Mouse (Mus musculus) spleen, adult 18-20 months (tissue): ENCODE data around the gene Capn3.

ENCODE experiments used
- DNase-seq, 2 experiments: peaks; one replicate each; pipeline ENCODE4 v3.0.0; 2022; ENCODE audit warnings: mixed read lengths in 2 of 2

Gene Capn3

DNA sequence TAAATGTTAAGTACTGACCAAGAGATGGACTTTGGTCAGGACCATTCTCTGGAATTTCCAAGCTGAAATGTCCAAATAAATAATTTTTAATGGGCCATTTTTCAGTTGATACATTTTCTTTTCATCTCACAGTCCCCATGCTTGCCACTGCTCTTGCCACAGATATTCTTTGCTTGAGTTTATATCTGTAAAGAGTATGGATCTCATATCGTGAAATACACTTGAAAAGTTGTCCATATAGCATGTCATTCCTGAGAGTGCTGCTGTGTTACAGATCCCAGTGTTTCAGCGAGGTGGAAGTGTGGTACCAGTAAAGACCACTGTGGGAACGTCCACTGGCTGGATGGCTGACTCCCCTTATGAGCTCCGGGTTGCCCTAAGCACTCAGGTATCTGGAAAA lies at the start of gene Capn3:
Capn3 (plus strand) TSS at position 301 of the 400 bp plus-strand sequence.
- DNase-seq = no peak

DNA sequence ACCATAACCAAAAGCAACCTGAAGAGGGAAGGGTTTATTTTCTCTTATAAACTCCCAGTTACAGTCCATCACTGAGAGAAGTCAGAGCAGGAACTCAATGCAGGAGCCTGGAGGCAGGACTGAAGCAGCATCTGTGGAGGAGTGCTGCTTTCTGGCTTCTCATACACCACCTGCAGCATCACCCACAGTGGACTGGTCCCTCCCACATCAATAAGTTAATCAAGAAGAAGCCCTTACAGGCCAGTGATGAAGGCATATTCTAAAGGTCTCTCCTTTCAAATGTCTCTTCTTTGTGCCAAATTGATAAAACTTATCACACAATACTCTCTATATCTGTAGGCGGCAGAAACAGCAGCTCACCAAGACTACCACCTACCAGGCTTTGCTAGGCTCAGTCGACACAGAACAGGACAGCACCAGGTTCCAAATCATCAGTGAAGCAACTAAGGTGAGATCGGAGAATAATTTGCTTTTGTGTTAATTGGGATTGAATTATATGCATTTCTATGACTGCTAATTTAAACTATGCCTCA lies 44.7 kb upstream of the Capn3 start:
- no peak for DNase-seq

DNA sequence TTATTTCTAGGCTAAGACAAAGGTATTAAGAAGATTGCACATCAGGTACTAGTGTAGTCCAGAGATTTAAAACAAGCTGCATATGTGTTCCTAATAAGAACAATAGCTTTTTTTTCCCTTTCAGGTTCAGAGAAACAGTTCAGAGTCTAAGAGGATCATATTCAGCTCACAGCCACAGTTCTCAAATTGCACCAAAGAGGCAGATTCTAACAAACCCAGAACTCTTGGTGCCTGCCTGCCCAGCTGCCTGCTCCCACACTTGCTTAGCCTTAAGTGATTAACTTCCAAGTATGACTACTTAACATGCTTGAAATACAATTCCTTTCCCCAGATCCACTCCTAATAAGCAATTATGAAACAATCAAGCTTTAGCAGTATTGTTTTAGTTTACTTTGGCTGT lies 41.7 kb upstream of the Capn3 start:
- DNase-seq = no peak

DNA sequence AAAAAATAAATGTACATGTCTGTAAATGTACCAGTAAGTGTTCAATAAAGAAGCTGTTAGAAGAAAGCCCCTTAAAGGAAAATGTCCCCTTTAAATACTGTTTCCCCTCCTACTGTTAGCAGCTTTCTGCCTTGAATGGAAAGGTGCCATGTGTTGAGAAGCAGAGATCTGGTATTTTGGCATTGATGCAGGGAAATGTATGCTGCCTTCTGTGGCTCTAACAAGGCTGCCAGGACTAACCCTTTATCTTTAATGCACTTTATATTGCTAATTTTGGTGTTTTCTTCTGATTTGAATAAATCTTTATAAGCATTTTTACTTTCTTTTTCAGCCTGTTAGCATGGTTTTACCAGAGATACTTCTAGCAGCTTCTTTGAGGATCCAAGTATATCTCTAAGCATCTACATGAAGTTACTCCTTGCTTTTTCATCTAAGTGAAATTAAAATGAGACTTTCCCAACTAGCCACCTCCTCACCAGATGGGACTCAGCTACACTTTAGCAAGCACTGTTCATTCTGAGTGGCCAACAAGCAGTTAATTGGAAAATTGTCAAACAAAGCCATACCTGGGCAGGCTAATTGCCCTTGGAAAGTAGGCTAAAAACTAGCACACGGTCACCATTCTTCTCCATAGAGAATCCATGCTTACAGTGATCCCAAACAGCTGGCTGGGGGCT lies 40.9 kb upstream of the Capn3 start:
- no peak for DNase-seq

DNA sequence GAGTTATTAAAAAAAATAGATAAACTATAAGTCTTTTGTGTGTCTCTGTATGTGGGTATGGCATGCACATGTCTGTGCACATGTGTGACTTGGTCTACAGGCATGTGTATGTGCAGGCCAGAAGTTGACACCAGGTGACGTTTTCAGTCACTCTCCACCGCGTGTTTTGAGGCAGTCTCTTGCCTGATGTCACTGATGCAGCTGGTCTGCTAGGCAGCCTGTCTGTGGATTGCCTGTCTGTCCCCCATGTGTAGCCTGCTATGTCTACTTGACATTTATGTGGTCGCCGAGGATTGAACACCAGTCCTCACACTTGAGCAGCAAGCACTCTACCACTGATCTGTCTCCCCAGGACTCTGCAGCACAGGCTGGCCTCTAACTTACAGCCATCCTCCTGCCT lies 31.4 kb upstream of the Capn3 start:
- no peak for DNase-seq

DNA sequence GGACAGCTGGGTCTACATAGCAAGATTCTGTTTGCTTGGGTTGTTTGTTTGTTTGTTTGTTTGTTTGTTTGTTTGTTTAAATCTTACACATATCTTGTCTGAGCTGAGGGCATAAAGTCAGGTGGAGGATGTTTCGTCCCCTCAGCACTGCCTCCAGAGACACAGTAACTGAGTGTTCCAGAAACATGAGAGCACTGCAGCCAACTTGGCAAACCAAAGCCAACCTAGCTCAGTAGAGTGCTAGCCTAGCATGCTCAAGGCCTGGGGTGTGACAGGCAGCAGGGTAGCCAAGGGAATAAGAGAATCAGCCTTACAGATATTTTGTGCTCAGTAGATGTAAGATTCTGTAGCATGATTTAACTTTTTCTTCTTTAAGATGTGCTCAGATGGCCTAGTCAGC lies 11.3 kb upstream of the Capn3 start:
- DNase-seq = no peak

DNA sequence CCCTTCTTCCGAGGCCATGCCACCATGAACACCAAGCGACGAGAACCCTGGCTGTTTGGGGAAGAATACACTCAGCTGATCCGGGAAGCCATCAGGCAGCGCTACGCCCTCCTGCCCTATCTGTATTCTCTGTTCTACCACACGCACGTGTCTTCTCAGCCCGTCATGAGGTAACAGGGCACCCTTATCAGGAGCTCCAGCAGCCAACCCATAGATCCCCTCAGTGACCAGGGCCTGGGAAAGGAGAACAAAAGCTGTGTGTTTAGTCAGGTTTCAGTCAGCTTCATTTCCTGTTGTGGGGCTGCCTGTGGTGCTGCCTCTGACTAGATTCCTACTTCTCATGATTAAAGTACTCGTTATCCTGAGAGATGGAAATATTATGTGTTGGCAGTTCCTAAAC lies 9.4 kb upstream of the Capn3 start:
- DNase-seq = no peak

DNA sequence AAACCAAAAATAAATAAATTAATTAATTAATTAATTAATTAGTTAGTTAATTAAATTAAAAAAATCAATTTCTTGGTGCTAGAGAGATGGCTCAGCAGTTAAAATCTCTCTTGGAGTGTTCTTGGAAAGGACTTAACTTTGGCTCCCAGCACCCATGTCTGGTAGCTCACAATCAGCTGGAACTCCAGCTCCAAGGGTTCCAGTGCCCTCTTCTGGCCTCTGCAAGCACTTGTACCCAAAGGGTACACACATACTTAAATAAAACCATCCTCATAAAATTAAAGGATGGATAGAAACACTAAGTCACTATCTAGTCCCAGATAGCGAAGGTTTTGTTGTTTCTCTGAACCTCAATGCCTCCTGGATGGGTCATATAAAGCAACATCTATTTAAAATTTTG lies 8.5 kb upstream of the Capn3 start:
- DNase-seq = no peak

DNA sequence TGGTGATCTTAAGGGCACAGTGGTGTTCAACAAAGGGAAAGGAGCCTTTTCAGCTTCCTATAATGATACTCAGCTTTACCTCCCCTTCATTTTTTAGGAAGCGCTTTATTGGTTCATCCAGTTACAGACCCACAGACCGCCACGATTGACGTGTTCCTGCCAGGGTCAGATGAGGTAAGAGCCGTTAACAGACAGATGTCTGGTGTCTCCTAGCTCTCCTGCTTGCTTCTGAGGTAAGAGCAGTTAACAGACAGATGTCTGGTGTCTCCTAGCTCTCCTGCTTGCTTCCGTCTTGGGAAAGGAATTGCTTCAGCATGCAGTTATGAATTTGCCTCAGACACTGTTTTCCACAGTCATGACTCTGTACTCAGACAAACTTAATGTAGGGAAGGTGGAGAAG lies 5.1 kb upstream of the Capn3 start:
- no peak for DNase-seq

DNA sequence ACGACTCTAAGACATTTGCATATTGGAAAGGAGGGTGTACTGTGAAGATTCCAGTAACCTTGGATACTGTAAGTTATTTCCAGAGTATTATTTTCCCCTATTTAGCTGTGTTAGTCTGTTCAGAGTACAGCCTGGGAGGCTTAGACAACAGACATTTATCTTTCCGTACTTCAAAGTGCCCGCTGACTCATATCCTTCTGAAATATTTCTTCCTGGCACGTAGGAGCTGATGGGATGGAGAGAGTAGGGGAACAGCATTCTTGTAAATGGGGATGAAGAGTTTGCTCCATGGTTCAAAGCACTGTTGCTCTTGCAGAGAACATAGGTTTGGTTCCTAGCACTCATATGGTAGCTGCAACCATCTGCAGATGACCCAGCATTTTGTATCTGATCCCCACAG lies 3.2 kb upstream of the Capn3 start:
- no peak for DNase-seq

DNA sequence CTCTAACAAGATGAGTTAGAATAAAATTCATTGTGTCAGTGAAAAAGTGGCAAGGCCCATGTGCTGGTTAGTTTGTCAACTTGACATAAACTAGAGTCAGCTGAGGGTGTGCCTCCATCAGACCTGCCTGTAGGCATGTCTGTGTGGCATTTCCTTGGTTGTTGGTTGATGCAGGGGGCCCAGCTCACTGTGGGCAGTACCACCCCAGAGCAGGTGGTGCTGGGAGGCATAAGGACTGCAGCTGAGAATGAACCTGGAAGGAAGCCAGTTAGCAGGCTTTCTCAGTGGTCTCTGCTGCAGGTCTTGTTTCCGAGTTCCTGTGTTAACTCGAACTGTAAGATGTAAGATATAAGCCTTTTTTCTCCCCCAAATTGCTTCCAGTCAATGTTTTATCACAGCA lies 832 bp upstream of the Capn3 start:
- DNase-seq = no peak

DNA sequence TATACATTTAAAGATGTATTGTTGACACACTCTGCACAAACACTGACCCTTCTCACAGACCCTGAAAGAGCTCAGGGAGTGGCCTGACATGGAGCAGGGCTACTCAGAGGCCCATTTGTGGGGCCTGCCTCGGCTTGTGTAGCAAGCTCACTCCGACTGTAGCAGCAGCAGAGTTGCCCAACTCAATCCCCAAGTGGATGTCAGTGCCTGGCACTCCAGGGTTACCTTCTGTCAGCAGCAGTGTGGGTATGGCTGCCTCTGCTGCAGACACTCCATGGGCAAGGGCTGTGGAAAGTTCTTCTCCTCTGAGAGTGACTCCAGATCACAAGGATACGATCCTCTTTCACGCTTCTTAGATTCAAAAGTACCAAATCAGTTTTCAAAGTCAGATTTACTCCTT lies 4.4 kb downstream of the Capn3 start:
- DNase-seq = no peak

DNA sequence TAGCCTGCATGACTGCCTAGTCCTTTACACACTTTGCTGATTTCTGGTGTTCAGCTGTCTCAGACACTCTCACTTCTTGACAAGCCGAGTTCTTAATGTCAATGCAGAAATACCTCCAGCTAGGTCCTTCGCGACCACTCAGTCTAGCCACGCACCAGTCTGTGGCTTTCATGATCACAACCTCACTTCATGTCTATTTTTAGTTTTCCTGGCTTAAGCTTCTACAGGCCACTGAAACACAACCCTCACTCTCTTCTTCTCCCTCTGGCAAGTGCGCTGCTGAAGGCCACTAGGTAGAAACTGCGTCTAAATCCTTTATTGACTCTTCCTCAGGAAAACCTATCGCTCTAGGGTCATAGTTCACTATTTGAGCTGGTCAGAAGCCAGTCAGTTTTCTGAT lies 7.5 kb downstream of the Capn3 start:
- no peak for DNase-seq

DNA sequence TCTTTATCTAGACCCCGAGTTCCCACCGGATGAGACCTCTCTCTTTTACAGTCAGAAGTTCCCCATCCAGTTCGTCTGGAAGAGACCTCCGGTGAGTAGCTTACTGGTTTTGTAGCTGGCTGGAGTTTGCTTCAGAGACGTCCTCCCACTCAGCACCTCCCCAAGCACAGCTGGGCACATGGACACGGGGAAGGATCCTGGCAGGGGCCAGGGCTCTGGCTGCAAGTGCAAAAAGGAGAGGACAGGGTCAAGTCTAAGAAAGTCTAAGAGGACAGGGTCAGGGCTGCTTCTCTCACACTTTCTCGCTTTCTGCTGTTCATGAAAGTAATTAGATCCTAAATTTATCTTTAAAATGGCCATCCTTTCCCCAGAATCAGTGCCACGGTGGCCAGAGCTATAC lies 8.3 kb downstream of the Capn3 start:
- DNase-seq = no peak

DNA sequence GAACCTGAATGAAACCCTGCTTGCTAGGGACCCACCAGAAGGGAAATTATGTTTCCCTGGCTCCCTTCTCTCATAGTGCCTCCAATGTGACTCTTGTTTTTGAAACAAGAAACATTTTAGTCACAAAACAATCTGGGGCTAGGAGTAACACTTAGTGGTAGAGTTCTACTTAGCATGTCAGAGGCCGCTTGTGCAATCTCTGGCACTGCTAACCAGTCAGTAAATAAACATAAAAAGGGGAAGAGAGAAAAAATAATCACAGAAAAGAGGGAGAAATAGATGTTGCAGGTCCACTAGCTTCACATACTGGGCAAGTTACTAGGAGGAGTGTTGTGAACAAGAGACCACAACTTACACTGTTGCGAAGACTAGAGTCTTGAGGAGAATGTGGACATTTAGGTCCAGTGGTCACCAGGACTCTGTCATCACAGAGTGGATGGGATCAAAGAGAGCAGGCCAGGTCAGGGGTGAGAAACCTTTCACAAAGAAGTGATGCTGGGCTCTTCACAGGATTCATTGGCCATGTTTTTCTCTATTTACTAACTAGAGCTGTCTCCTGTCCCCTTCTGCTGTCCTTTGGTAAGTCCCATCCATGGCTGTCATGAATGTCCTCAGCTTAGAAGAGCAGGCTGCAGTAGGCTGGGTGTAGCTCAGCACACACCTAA lies 9.0 kb downstream of the Capn3 start:
- no peak for DNase-seq

DNA sequence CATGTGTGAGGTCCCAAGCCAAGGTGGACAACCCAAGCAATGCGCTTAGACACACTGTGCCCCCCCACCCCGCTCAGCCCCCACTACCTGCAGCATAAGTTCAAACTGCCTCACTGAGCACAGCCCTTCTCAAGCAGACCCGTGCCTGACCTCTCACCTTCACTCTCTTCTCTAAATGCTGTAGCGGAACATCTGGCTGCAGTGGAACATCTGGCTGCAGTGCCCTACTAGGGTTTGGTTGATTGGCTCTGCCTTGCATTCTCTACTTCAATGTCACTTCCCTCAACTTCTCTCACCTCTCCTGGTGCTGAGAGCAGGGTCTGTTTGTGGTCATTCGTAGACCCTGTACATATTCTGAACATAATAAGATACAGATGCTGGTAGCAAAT lies 9.6 kb downstream of the Capn3 start:
- DNase-seq = no peak

DNA sequence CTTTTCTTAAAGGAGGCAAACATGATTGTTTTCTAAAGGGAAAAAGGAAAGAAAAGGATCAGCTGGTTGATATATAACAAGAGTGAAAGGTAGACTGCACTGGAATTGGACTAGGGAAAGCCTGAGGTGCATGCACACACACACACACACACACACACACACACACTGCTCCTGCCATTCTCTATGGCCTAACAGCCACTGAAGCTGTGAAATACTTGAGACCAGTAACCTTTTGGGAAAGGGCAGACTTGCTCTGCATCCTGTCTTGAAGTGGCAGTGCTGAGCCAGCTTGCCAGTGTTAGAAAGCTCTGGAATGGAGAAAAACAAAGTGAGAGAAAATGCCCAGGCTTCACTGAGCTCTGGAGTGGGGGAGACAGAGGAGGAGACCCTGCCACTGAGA lies 12.2 kb downstream of the Capn3 start:
- DNase-seq = no peak

DNA sequence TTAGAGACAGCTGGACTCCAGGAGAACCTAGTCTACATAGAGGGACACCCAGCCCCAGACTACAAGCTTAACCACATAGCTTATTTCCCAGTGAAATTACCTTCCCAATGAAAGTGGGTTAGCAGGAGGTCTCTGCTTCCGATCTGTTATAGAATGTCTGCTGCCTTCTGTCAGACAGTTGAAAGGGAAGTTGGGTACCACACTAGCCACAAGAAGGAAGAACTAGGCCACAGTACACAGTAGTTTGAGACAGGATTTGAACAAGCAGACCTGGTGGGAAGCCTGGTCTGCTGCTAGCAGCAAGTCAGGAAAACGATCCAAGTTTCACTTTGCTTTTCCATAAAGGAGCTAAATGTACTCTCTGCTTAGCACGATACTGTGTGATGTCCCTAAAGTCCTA lies 13.4 kb downstream of the Capn3 start:
- no peak for DNase-seq

DNA sequence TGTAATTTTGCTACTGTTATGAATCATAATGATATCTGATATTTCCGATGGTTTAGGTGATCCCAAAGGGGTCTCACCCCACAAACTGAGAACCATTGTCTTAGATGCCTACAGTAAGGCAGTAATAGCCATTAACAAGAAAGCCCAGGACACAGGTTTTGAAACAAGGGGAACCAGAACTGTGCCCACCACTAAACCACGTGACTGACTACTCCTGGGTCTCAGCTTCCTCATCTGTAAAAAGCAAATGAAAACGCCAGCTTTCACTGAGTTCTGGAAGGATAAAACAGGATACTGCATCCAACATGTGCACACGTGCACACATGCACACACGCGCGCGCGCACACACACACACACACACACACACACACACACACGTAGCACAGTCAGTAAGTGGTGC lies 13.9 kb downstream of the Capn3 start:
- no peak for DNase-seq

DNA sequence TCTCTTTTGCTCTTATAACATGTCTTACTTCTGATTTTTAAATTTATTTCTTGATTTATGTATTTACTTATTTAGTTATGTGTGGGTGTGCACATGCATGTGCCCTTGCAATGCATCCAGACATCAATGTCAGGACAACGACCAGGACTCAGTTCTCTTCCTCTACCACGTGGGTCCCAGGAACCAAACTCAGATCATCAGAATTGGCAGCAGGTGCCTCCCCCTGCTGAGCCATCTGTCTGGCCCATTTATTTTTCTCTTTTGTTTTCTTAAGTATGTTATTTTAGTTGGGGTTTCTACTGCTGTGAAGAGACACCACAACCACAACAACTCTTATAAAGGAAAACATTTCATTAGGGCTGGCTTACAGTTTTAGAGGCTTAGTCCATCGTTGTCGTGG lies 15.0 kb downstream of the Capn3 start:
- DNase-seq = no peak

DNA sequence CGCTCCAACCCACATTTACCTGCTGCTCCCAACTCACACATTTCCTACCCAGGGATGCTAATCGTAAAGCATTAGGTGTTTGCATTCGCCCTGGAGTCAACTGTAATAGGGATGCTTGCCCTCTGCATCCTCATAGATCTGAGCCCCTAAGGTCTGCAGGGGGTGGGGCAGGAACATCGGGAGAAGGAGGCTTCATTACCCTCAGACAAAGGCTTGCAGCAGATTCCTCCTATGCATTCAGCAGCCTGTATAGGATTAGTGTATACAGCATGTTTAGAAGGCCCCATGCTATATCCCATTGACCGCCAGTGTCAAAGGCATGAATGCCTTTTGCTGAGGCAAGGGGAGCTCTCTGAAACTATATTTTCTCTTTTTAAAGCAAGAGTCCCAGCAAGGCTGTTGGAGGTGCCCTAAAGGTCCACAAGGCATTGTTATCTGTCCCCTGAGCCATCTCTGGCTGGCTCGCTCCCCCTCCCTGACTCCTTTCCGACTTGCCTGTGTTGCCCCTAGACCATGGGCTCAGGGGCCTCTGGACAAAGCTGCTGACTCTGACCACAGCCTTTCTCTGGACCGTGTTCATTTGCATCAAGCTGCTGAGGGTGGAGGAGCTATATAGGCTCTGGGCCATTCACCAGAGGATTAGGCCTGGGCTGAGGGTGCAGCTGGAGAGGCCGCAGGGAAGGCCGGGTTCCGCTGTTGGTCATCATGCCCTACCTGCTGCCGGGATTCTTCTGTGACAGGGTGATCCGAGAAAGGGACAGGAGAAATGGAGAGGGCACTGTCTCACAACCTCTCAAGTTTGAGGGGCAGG lies 20.7 kb downstream of the Capn3 start:
- DNase-seq = no peak

DNA sequence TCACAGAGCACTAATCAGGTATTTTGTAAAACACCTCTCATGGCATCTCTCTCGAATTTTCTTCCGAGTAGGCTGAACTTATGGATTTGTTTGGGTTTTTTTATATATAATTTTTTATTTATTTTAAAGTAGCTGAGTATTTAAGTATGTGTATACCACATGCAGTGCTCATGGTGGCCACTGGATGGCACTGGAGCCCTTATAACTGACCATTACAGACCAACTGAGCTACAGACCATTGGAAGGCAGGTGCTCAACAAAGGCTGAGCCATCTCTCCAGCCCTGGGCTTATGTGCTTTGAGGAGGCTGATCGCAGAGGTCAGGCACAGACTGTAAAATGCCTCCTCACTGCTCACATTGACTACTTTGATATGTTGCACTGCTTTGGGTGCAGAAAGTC lies 22.8 kb downstream of the Capn3 start:
- peak; percentile 49 to 77 for DNase-seq

DNA sequence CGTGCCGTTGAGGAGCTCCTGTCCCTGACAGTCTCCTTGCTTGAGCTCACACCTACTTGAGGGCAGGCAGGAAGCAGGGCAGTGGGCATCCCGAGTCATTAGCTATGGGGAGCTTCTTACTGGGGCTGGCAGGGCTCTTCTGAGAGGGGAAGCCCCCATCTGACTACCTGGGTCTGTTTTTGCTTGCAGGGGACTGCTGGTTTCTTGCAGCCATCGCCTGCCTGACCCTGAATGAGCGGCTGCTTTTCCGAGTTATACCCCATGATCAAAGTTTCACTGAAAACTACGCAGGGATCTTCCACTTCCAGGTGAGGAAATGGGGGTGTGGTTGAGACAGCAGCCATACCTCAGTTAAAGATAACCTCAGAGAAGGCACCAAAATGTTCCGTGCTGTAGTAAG lies 26.1 kb downstream of the Capn3 start:
- no peak for DNase-seq
